Mouse (Mus musculus) hindbrain, embryonic 12.5 days (tissue): ENCODE results near the gene Cyp2t4. TPM values are rescaled to one million over a fixed set of nuclear protein-coding genes. Genes with fewer than 3 reads are reported as not detected.

Experiments
- ATAC-seq: fragments of 200-750 bp; cut with Nextera tagmentation; 2 replicates; pipeline ENCODE4 v1.8.0; 2017; ENCODE audit warnings: moderate TSS enrichment; ENCODE audit not compliant: low FRiP score
- H3K27ac ChIP-seq: fragments of 300-500 bp; sonication (generic); 2 replicates; pipeline ENCODE4 v1.5.1; 2016; ENCODE audit warnings: mild to moderate bottlenecking
- H3K27me3 ChIP-seq: fragments of 300-500 bp; sonication (generic); 2 replicates; pipeline ENCODE4 v1.6.1; 2016; ENCODE audit warnings: mild to moderate bottlenecking
- H3K36me3 ChIP-seq: fragments of 300-500 bp; sonication (generic); 2 replicates; pipeline ENCODE4 v1.6.1; 2016; ENCODE audit warnings: mild to moderate bottlenecking
- H3K4me1 ChIP-seq: fragments of 300-500 bp; sonication (generic); 2 replicates; pipeline ENCODE4 v1.6.1; 2016
- H3K4me2 ChIP-seq: fragments of 300-500 bp; sonication (generic); replicated peaks from 2 replicates; pipeline ENCODE4 v1.6.1; 2016; ENCODE audit warnings: mild to moderate bottlenecking
- H3K4me3 ChIP-seq: fragments of 300-500 bp; sonication (generic); 2 replicates; pipeline ENCODE4 v1.5.1; 2016; ENCODE audit warnings: mild to moderate bottlenecking
- H3K9ac ChIP-seq: fragments of 300-500 bp; sonication (generic); 2 replicates; pipeline ENCODE4 v1.6.1; 2016; ENCODE audit warnings: mild to moderate bottlenecking, moderate library complexity
- H3K9me3 ChIP-seq: fragments of 300-500 bp; sonication (generic); replicated peaks from 2 replicates; pipeline ENCODE4 v1.6.1; 2016; ENCODE audit warnings: mild to moderate bottlenecking
- WGBS: fragments of 180-500 bp; shearing (Covaris S2); methylation state at CpG from one replicate; pipeline ENCODE4 v1.1.7; 2016; 5-methylcytosine and 5-hydroxymethylcytosine counted together
- polyA plus RNA-seq: library from polyadenylated mRNA; unstranded; fragments of >200 nt; fragmentation: Nextera tagmentation; extraction: Ambion mirVana; gene quantifications from 2 replicates; pipeline ENCODE4 v1.2.1, GENCODE M21; 2016

Gene Cyp2t4
- polyA plus RNA-seq, 1 experiment from 2014 or later, result 0.13 TPM

DNA sequence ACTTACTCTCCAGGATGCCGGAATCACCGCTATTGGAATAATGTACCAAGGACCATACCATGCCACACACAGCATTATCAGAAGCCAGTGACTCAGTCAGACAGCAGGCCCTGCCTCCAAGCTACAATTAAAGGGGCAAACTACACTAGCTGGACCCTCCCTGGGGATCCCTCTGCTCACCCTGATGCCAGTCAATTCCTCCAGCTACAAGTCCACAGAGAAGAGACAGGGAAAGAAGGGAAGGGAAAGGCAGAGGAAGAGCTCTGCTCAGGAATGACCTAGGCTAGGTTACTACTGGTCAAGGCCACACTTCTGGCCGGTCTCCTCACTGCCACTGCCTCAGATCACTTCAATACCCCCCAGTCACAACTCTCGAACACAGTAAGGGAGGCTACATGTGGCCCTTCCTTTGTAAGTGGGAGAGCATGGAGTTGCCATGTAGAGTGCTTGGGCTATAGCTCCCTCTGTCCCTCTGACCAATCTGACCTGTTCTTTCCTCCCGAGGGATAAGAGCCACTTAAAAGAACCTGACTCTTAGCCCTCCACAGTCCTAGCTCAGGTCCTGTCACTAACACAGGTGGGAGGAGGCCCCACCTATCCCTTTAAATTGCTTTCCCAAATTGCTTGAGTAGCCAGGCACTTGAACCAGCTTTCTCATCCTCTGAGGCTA lies 9.4 kb downstream of the Cyp2t4 start:
- peak overlapping the region; percentile 87 for H3K4me2 ChIP-seq
- no peak overlapping the region for H3K27ac ChIP-seq
- no peaks in the 10 kb centered on the region for H3K27me3 ChIP-seq
- 84% methylated on average over 5 of the region's 5 CpGs for WGBS
- H3K9ac ChIP-seq, result peak overlapping the region; percentile 91
- H3K4me1 ChIP-seq, result peaks cover 67% of the 10 kb centered on the region
- ATAC-seq, result no peak
- H3K9me3 ChIP-seq, result no peaks in the 10 kb centered on the region
- peak overlapping the region; percentile 69; the same call in 1 of the 2 replicates for H3K4me3 ChIP-seq
- peaks cover 46% of the 10 kb centered on the region for H3K36me3 ChIP-seq

DNA sequence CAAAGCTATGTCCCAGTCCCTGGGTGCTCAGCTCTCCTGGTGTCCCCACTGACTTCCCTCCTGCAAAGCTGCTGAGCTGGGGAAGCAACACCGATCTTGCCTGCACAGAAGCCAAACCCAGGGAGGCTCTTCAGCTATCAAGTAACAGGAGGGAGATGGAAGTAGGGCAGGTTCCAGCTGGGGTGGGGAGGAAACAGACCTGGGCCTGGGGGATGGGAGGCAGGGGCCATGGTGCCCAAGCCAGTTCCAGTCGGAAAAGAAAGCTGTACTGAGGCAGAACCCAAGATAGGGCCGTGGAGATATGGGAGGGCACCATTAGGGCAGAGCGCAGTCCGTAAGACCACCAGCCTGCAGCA lies 9.9 kb downstream of the Cyp2t4 start:
- Histone ChIP-seq H3K9ac (peak overlapping the region; percentile 91), H3K36me3 (peaks cover 41% of the 10 kb centered on the region), H3K4me1 (peaks cover 68% of the 10 kb centered on the region), H3K4me3 (peak overlapping the region; percentile 69; the same call in 1 of the 2 replicates), H3K27me3 (no peaks in the 10 kb centered on the region), H3K9me3 (no peaks in the 10 kb centered on the region), H3K4me2 (peak overlapping the region; percentile 87), H3K27ac (no peak overlapping the region)
- 80% methylated on average over 5 of the region's 5 CpGs for WGBS
- ATAC-seq, result no peak

DNA sequence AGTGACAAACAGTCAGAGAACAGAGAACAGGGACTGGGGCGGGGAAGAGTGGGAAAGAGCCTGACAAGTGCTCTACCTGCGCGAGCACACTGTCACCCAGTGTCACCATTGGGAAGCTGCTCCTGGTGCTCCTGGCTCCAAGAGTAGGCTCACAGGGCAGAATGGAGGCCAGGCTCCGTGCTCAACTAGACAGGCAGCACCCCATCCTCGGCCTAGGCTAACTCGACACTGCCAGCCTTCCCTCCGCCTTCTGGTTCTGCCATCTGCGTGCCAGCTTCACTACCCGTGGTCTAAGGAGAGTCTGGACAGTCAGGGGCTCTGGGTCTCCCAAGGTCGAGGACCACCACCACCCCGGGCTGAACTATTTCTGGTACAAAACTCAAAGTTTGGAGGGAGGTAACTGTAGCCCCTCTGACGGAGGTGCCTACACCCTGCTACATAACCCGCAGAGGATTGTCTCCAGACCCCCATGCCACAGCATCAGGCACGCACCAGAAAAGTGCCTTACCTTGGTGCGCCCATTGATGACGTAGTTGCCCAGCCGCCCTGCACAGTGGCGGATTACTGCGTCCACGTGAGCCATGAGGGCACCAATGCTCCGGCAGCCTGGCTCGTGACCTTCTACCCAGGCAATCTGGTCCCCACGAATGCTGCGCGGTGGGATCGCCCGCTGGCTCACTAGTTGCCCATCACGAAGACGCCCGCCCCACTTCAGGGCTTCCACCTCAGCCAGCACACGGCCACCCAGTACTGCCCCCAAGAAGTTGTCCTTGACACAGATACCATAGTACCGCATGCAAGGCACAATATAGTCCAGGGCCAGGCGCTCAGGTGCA lies 10.8 kb downstream of the Cyp2t4 start:
- Histone ChIP-seq H3K9ac (peak overlapping the region; percentile 91; the same call in 1 of the 2 replicates), H3K36me3 (peaks cover 32% of the 10 kb centered on the region), H3K27me3 (no peaks in the 10 kb centered on the region), H3K9me3 (no peaks in the 10 kb centered on the region), H3K4me1 (peaks cover 68% of the 10 kb centered on the region), H3K4me3 (peak overlapping the region; percentile 69), H3K27ac (no peak overlapping the region), H3K4me2 (peak overlapping the region; percentile 87)
- no peak for ATAC-seq
- 87% methylated on average over 33 of the region's 33 CpGs for WGBS

DNA sequence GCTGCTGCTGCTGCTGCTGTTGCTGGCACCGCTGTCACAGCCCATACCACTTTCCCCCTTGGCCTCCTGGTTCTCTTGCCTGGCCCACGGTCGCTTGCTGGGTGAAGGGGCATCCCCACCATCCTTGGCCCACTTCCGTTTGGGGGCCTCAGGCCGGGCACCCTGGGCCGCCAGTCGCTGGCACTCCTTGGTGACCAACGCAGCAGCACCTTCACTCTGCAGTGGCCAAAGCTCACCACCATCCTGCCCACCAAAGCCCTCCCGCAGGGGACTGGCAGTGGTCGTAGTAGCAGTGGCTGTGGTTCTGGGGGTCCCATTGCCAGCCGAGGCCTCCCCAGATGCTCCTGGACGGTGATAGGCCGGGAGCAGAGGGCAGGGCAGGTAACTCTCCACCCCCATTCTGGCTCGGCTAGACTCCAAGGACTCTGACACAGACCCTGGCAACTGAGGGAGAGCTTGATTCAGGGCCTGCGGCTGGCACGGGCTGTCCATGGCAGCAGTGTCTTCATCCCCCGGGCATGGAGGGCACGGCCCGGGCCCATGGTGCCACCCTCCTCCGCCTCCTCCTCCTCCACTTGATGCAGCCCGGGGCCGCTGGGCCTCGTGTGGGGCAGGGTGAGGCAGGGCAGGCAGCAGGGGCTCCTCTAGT lies 11.6 kb downstream of the Cyp2t4 start:
- H3K36me3 ChIP-seq, result peaks cover 28% of the 10 kb centered on the region
- peak overlapping the region; percentile 69 for H3K4me3 ChIP-seq
- H3K9me3 ChIP-seq, result no peaks in the 10 kb centered on the region
- H3K4me1 ChIP-seq, result peaks cover 65% of the 10 kb centered on the region
- H3K9ac ChIP-seq, result peak overlapping the region; percentile 91
- peak overlapping the region; percentile 87 for H3K4me2 ChIP-seq
- 71% methylated on average over 23 of the region's 23 CpGs for WGBS
- no peaks in the 10 kb centered on the region for H3K27me3 ChIP-seq
- ATAC-seq, result no peak
- peak overlapping the region; percentile 99 for H3K27ac ChIP-seq

DNA sequence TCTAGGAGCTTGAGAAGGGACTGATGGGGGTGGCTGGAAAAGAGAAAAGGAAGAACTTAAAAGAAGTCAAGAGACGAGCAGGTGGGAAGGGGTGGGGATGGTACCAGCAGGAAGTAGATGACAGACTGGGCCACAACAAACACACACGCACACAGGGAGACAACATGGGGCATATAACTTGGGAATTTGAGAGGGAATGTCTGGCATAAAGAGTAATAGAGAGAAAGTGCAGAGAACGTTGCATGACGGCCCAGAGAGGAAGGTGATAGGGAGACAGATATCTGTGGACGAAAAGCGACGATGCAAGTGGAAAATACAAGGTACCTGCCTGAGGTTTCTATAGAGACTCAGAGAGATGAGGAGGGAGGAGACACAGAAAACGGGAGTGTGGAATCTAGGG lies 12.2 kb downstream of the Cyp2t4 start:
- Histone ChIP-seq H3K9ac (peak overlapping the region; percentile 91), H3K4me1 (peaks cover 59% of the 10 kb centered on the region), H3K4me2 (peak overlapping the region; percentile 87), H3K4me3 (peak overlapping the region; percentile 69), H3K9me3 (no peaks in the 10 kb centered on the region), H3K27ac (peak overlapping the region; percentile 99), H3K36me3 (peaks cover 30% of the 10 kb centered on the region), H3K27me3 (no peaks in the 10 kb centered on the region)
- no peak for ATAC-seq
- 5% methylated on average over 8 of the region's 8 CpGs for WGBS

DNA sequence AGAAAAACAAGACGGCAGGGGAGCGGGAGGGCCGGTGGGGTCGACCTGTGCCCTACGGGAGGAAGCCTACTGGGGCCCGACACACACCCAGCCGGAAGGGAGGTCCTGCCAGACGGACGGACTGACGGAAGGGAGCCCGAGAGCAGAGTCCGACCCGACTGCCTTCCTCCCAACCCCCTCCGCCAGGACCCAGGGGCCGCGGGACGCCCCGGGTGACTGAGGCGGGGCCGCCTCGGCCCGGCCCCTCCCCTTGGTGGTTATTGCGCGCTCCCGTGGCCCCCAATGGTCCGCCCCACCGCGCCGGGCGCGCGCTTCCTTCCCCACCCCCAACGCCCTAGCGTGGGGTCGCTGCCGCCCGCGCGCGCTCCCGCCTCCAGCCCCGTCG lies 12.7 kb downstream of the Cyp2t4 start:
- H3K9me3 ChIP-seq, result no peaks in the 10 kb centered on the region
- peaks cover 54% of the 10 kb centered on the region for H3K4me1 ChIP-seq
- peaks cover 35% of the 10 kb centered on the region for H3K36me3 ChIP-seq
- peak overlapping the region; percentile 69 for H3K4me3 ChIP-seq
- under 1% methylated on average over 35 of the region's 43 CpGs for WGBS
- H3K9ac ChIP-seq, result peak overlapping the region; percentile 91
- no peaks in the 10 kb centered on the region for H3K27me3 ChIP-seq
- peak overlapping the region; percentile 87 for H3K4me2 ChIP-seq
- ATAC-seq, result peak; percentile 72
- peak overlapping the region; percentile 99 for H3K27ac ChIP-seq

DNA sequence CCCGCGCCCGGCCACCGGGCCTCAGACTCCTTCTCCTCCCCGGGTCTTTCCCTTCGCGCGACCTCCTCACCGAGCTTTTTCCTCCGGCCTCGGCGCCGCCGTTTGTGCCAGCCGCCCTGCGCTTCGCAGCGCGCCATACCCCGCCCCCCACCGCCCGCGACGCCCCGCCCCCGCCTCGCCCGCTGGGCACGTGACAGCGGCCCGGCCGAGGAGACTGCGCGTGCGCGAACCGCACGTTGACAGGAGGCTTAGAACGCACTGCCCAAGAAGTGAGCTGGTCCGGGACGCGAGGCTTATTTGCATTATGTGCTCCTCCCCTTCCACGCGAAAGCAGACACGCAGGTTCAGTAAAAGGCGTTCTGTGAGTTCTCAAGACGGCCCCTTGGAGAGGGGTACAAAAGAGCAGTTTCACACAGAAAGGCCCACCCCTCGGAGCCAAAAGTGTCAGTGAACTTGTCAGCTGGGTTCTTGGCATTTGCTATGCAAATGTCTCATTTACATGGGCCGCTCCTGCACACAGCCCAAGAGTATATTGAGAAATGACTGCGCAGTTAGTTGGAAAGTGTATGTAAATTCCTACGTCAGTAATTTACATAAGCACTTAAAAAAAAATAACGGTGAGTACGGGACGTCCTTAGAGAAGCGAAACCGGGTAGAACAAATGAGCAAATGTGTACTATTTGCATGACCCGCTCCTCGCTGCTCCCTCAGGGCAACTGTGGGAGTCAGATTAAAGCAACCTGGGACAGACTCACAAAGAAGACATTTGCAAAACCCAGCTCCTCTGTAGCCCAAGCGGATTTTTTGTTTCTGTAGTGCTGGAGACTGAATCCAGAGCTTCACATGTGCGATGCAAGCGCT lies 13.3 kb downstream of the Cyp2t4 start, which contains the start of gene Egln2:
Egln2 (minus strand) TSS at position 189 of the 861 bp plus-strand sequence.
- Histone ChIP-seq H3K36me3 (peaks cover 41% of the 10 kb centered on the region), H3K4me2 (peak within 1 kb of the TSS; percentile 87), H3K4me1 (peaks cover 48% of the 10 kb centered on the region), H3K9ac (peak within 1 kb of the TSS; percentile 91), H3K9me3 (no peaks in the 10 kb centered on the region), H3K27ac (peak within 1 kb of the TSS; percentile 99), H3K4me3 (peak within 1 kb of the TSS; percentile 69), H3K27me3 (no peaks in the 10 kb centered on the region)
- WGBS, result 2% methylated on average over 52 of the region's 61 CpGs
- ATAC-seq, result peak; percentile 83

DNA sequence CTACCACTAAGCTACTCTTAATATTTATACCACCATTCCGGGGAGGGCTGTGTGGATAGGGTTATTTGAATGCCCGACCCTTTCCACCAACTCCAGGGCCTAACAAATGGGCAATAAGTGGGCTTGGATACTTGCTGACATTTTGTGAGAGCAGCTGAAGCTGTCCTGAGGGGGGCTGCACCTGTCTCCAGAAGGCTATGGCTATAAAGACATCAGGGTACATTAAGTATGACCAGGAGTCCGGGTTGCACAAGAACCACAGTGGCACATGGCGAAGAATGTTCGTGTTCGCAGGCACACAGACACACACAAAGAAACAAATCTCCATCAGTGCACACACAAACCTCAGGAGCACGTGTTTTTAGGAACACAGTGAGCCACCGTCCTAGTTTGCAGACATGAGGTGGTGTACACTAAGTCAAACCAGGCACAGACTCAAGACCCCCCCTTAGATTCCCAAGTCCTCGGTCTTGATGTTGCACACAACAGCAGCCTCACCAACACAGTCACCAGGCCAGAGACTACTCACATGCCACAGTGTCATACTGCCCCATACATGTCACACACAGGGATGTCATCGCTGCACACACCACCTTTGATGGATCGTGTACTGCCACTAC lies 14.1 kb downstream of the Cyp2t4 start:
- Histone ChIP-seq H3K27ac (peak overlapping the region; percentile 99), H3K4me3 (peak overlapping the region; percentile 69), H3K4me1 (peaks cover 40% of the 10 kb centered on the region), H3K9me3 (no peaks in the 10 kb centered on the region), H3K9ac (peak overlapping the region; percentile 91), H3K36me3 (peaks cover 43% of the 10 kb centered on the region), H3K27me3 (no peaks in the 10 kb centered on the region), H3K4me2 (peak overlapping the region; percentile 87)
- 78% methylated on average over 11 of the region's 11 CpGs for WGBS
- peak; percentile 7; the same call in 1 of the 2 replicates for ATAC-seq

DNA sequence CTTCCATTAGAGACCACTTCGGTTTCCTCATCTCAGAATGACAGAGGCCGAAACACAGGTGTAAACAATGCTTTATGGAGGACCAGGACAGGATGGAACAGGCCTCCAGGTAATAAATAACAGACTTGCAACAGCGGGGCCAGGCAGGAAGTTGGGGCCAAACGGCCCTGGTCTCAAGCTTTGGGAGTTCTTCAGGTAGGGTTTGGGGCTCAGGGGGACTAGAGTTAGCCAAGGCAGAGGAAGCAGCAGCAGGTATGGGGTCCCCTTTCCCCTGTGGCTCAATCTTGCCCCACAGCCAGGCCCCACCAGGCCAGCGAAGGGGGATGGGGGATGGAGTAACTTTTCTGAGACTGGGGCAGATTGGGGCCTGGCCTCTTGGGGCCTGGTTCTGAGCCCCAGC lies 14.9 kb downstream of the Cyp2t4 start:
- no peak overlapping the region for H3K27ac ChIP-seq
- WGBS, result 91% methylated on average over 5 of the region's 5 CpGs
- H3K9ac ChIP-seq, result no peak overlapping the region
- peaks cover 32% of the 10 kb centered on the region for H3K4me1 ChIP-seq
- H3K27me3 ChIP-seq, result no peaks in the 10 kb centered on the region
- no peak for ATAC-seq
- H3K4me2 ChIP-seq, result no peak overlapping the region; the same call in 1 of the 2 replicates
- H3K9me3 ChIP-seq, result no peaks in the 10 kb centered on the region
- peaks cover 47% of the 10 kb centered on the region for H3K36me3 ChIP-seq
- H3K4me3 ChIP-seq, result no peak overlapping the region

DNA sequence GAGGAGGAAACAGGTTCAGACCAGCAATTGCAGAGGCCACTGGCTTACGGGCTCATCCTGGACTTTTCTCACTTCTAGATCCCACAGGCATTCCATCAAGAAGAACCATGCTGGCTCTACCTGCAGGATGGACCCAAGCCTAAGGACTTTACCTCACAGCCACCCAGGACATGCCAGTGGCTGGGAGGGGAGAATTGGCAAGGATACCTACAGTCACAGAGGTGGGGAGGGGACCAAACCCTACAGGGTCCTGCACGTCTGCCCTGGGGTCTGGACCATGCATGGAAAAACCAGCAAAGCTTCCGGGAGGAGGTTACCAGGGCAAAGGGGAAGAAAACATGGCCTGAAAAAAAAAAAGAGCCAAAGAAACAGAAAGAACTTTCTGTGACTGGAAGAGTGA lies 17.5 kb downstream of the Cyp2t4 start:
- Histone ChIP-seq H3K36me3 (peaks cover 41% of the 10 kb centered on the region), H3K4me1 (peaks cover 9% of the 10 kb centered on the region), H3K4me2 (no peak overlapping the region), H3K9ac (no peak overlapping the region), H3K27me3 (no peaks in the 10 kb centered on the region), H3K4me3 (no peak overlapping the region), H3K27ac (no peak overlapping the region), H3K9me3 (no peaks in the 10 kb centered on the region)
- no peak for ATAC-seq
- WGBS, result 92% methylated on average over 3 of the region's 3 CpGs

DNA sequence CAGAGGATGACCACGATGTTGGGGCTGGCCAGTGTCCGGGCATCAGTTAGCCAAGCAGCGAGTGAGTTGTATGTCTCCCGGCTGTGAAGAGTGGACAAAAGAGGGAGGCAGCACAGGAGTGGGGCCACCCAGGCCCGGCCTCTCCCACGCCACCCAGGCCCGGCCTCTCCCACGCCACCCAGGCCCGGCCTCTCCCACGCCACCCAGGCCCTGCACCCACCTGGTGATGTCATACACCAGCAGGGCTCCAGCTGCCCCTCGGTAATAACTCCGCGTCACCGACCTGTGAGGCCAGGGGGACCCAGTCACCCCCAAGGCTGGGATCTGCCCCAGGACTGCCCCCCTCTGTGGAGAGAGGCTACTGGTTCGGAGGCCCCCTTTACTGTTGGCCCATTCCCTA lies 21.0 kb downstream of the Cyp2t4 start:
- H3K4me3 ChIP-seq, result no peak overlapping the region
- no peak overlapping the region for H3K9ac ChIP-seq
- no peaks in the 10 kb centered on the region for H3K9me3 ChIP-seq
- no peak overlapping the region for H3K27ac ChIP-seq
- no peak overlapping the region for H3K4me2 ChIP-seq
- peaks cover 8% of the 10 kb centered on the region for H3K4me1 ChIP-seq
- H3K36me3 ChIP-seq, result peaks cover 41% of the 10 kb centered on the region
- no peak for ATAC-seq
- no peaks in the 10 kb centered on the region for H3K27me3 ChIP-seq
- 90% methylated on average over 15 of the region's 15 CpGs for WGBS
